Mouse (Mus musculus) liver, embryonic 15.5 days (tissue): ENCODE results near the gene Gstt1. TPM values are rescaled to one million over a fixed set of nuclear protein-coding genes. Genes with fewer than 3 reads are reported as not detected.
"Not testable (repeated sequence)": the region's sequence is repeated elsewhere in the genome, so short reads cannot be mapped to it uniquely, and the experiment has no call there.

ENCODE experiments used
- ATAC-seq: fragments of 200-750 bp; cut with Nextera tagmentation; 2 replicates; pipeline ENCODE4 v1.8.0; 2017; ENCODE audit warnings: moderate number of reproducible peaks, mild to moderate bottlenecking, moderate library complexity; ENCODE audit not compliant: insufficient read depth
- H3K27ac ChIP-seq: fragments of 300-500 bp; sonication (generic); replicated peaks from 2 replicates; pipeline ENCODE4 v1.5.1; 2015; ENCODE audit warnings: mild to moderate bottlenecking, inconsistent platforms
- H3K27me3 ChIP-seq: fragments of 300-500 bp; sonication (generic); 2 replicates; pipeline ENCODE4 v1.6.1; 2015; ENCODE audit warnings: mild to moderate bottlenecking, inconsistent platforms
- H3K36me3 ChIP-seq: fragments of 300-500 bp; sonication (generic); replicated peaks from 2 replicates; pipeline ENCODE4 v1.6.1; 2015; ENCODE audit warnings: moderate library complexity, mild to moderate bottlenecking, inconsistent platforms
- H3K4me1 ChIP-seq: fragments of 300-500 bp; sonication (generic); replicated peaks from 2 replicates; pipeline ENCODE4 v1.6.1; 2015; ENCODE audit warnings: inconsistent platforms
- H3K4me2 ChIP-seq: fragments of 300-500 bp; sonication (generic); 2 replicates; pipeline ENCODE4 v1.6.1; 2015; ENCODE audit warnings: moderate library complexity, mild to moderate bottlenecking, inconsistent platforms
- H3K4me3 ChIP-seq: fragments of 300-500 bp; sonication (generic); replicated peaks from 2 replicates; pipeline ENCODE4 v1.5.1; 2015; ENCODE audit warnings: mild to moderate bottlenecking, inconsistent platforms
- H3K9ac ChIP-seq: fragments of 300-500 bp; sonication (generic); 2 replicates; pipeline ENCODE4 v1.6.1; 2015; ENCODE audit warnings: moderate library complexity, mild to moderate bottlenecking, inconsistent platforms
- H3K9me3 ChIP-seq: fragments of 300-500 bp; sonication (generic); replicated peaks from 2 replicates; pipeline ENCODE4 v1.6.1; 2016; ENCODE audit warnings: inconsistent platforms
- WGBS: fragments of 180-500 bp; shearing (Covaris S2); methylation state at CpG from one replicate; pipeline ENCODE4 v1.1.7; 2015; ENCODE audit warnings: mixed read lengths; ENCODE audit not compliant: insufficient replicate concordance; 5-methylcytosine and 5-hydroxymethylcytosine counted together
- polyA plus RNA-seq: library from polyadenylated mRNA; unstranded; fragments of >200 nt; fragmentation: Nextera tagmentation; extraction: Ambion mirVana; gene quantifications from 2 replicates; pipeline ENCODE4 v1.2.1, GENCODE M21; 2015

The Gstt1 gene
- polyA plus RNA-seq = 108 and 151 TPM in 2 replicates

GRCm38 (mm10) chr10:75798176-75798696 lies at the start of gene Gstt1:
Gene Gstt1, minus strand, starts transcription at chr10:75798584.
- Histone ChIP-seq H3K9me3 (no peaks in the 10 kb centered on the region), H3K27me3 (peaks cover 35% of the 10 kb centered on the region), H3K9ac (peak within 1 kb of the TSS; percentile 55), H3K4me2 (peak within 1 kb of the TSS; percentile 86), H3K36me3 (no peaks in the 10 kb centered on the region), H3K4me1 (peaks cover 22% of the 10 kb centered on the region), H3K4me3 (peak within 1 kb of the TSS; percentile 63), H3K27ac (peak within 1 kb of the TSS; percentile 65; the same call in 1 of the 2 replicates)
- peak; percentile 61 for ATAC-seq
- 2% methylated on average over 18 of the region's 18 CpGs for WGBS

- Histone ChIP-seq H3K4me2 (peak overlapping the region; percentile 58), H3K27me3 (peaks cover 10% of the 10 kb centered on the region; the same call in 1 of the 2 replicates), H3K9ac (peak overlapping the region; percentile 19; the same call in 1 of the 2 replicates), H3K36me3 (no peaks in the 10 kb centered on the region), H3K4me3 (peak overlapping the region; percentile 17; the same call in 1 of the 2 replicates), H3K27ac (peak overlapping the region; percentile 83), H3K9me3 (no peaks in the 10 kb centered on the region), H3K4me1 (peaks cover 43% of the 10 kb centered on the region)
- 28% methylated on average over 6 of the region's 6 CpGs for WGBS
- peak; percentile 99 for ATAC-seq
Observed at GRCm38 (mm10) chr10:75845306-75845930, 47.0 kb upstream of the Gstt1 start.

- Histone ChIP-seq H3K4me1 (peaks cover 43% of the 10 kb centered on the region), H3K9me3 (no peaks in the 10 kb centered on the region), H3K36me3 (no peaks in the 10 kb centered on the region), H3K4me2 (peak overlapping the region; percentile 58), H3K4me3 (no peak overlapping the region), H3K9ac (peak overlapping the region; percentile 19; the same call in 1 of the 2 replicates), H3K27me3 (peaks cover 15% of the 10 kb centered on the region; the same call in 1 of the 2 replicates), H3K27ac (peak overlapping the region; percentile 83)
- 77% methylated on average over 1 of the region's 1 CpGs for WGBS
- ATAC-seq = no peak
Observed at GRCm38 (mm10) chr10:75844800-75845199, 46.4 kb upstream of the Gstt1 start.

- 73% methylated on average over 6 of the region's 6 CpGs for WGBS
- H3K9ac ChIP-seq, H3K4me3 ChIP-seq, H3K9me3 ChIP-seq, H3K4me2 ChIP-seq, H3K36me3 ChIP-seq, ATAC-seq, H3K27ac ChIP-seq: not testable (repeated sequence)
- peaks cover 20% of the 10 kb centered on the region; the same call in 1 of the 2 replicates for H3K27me3 ChIP-seq
- peaks cover 43% of the 10 kb centered on the region for H3K4me1 ChIP-seq
Observed at GRCm38 (mm10) chr10:75843898-75844297, 45.5 kb upstream of the Gstt1 start.

GRCm38 (mm10) chr10:75839092-75839491 lies 40.7 kb upstream of the Gstt1 start:
- Histone ChIP-seq H3K4me2 (no peak overlapping the region), H3K9me3 (no peaks in the 10 kb centered on the region), H3K4me1 (peaks cover 50% of the 10 kb centered on the region), H3K36me3 (no peaks in the 10 kb centered on the region), H3K4me3 (no peak overlapping the region), H3K27me3 (peaks cover 25% of the 10 kb centered on the region), H3K9ac (no peak overlapping the region), H3K27ac (no peak overlapping the region)
- ATAC-seq = no peak
- WGBS = 66% methylated on average over 10 of the region's 10 CpGs

- Histone ChIP-seq H3K4me3 (peak within 1 kb of the TSS; percentile 69), H3K27me3 (peaks cover 35% of the 10 kb centered on the region), H3K9ac (peak within 1 kb of the TSS; percentile 74), H3K27ac (peak within 1 kb of the TSS; percentile 81), H3K9me3 (no peaks in the 10 kb centered on the region), H3K4me2 (peak within 1 kb of the TSS; percentile 91), H3K36me3 (no peaks in the 10 kb centered on the region), H3K4me1 (peaks cover 60% of the 10 kb centered on the region)
- ATAC-seq = peak; percentile 83
- WGBS = under 1% methylated on average over 21 of the region's 21 CpGs
Observed at GRCm38 (mm10) chr10:75837248-75837759, 38.9 kb upstream of the Gstt1 start, which contains the start of gene Gstt2. Gene Gstt2, minus strand, starts transcription at chr10:75837424.

- peaks cover 60% of the 10 kb centered on the region for H3K4me1 ChIP-seq
- H3K36me3 ChIP-seq = no peaks in the 10 kb centered on the region
- 16% methylated on average over 9 of the region's 10 CpGs for WGBS
- H3K27me3 ChIP-seq = peaks cover 32% of the 10 kb centered on the region
- ATAC-seq = no peak
- H3K9me3 ChIP-seq = no peaks in the 10 kb centered on the region
- H3K4me2 ChIP-seq = peak overlapping the region; percentile 91
- peak overlapping the region; percentile 81 for H3K27ac ChIP-seq
- H3K9ac ChIP-seq = peak overlapping the region; percentile 74; the same call in 1 of the 2 replicates
- peak overlapping the region; percentile 69 for H3K4me3 ChIP-seq
Observed at GRCm38 (mm10) chr10:75835761-75836531, 37.6 kb upstream of the Gstt1 start.

GRCm38 (mm10) chr10:75835307-75835706 lies 36.9 kb upstream of the Gstt1 start:
- H3K4me1 ChIP-seq = peaks cover 60% of the 10 kb centered on the region
- no peaks in the 10 kb centered on the region for H3K36me3 ChIP-seq
- whole genome bisulfite sequencing = under 1% methylated on average over 10 of the region's 10 CpGs
- H3K4me2 ChIP-seq = peak overlapping the region; percentile 91
- H3K27me3 ChIP-seq = peaks cover 31% of the 10 kb centered on the region
- H3K9ac ChIP-seq = peak overlapping the region; percentile 22; the same call in 1 of the 2 replicates
- ATAC-seq = peak; percentile 53
- H3K9me3 ChIP-seq = no peaks in the 10 kb centered on the region
- H3K27ac ChIP-seq = peak overlapping the region; percentile 81
- peak overlapping the region; percentile 69 for H3K4me3 ChIP-seq

- Histone ChIP-seq H3K4me1 (peaks cover 60% of the 10 kb centered on the region), H3K4me3 (peak overlapping the region; percentile 69), H3K4me2 (peak overlapping the region; percentile 91), H3K27me3 (peaks cover 25% of the 10 kb centered on the region), H3K9ac (peak overlapping the region; percentile 46), H3K9me3 (no peaks in the 10 kb centered on the region), H3K36me3 (no peaks in the 10 kb centered on the region), H3K27ac (peak overlapping the region; percentile 81)
- no peak for ATAC-seq
- 6% methylated on average over 9 of the region's 9 CpGs for WGBS
Observed at GRCm38 (mm10) chr10:75834721-75835120, 36.3 kb upstream of the Gstt1 start.

- Histone ChIP-seq H3K4me1 (peaks cover 60% of the 10 kb centered on the region), H3K4me3 (peak overlapping the region; percentile 69), H3K36me3 (no peaks in the 10 kb centered on the region), H3K4me2 (peak overlapping the region; percentile 91), H3K27me3 (peaks cover 21% of the 10 kb centered on the region), H3K9ac (peak overlapping the region; percentile 46), H3K9me3 (no peaks in the 10 kb centered on the region), H3K27ac (peak overlapping the region; percentile 81)
- no peak for ATAC-seq
- WGBS = under 1% methylated on average over 21 of the region's 21 CpGs
Observed at GRCm38 (mm10) chr10:75834250-75834649, 35.9 kb upstream of the Gstt1 start.
